Mouse (Mus musculus) thymus, adult 2 months (tissue): ENCODE results near the gene Mindy2. TPM values are rescaled to one million over a fixed set of nuclear protein-coding genes. Genes with fewer than 3 reads are reported as not detected.
A peak's percentile ranks its signal among the peaks of the same experiment; 100 is the strongest.

ENCODE experiments used
- DNase-seq: peaks from one replicate; pipeline ENCODE4 v3.0.0; 2021
- H3K27ac ChIP-seq: fragments of 200-500 bp; 2 replicates; pipeline ENCODE4 v1.5.1; 2012; ENCODE audit warnings: low read length, control low read depth; ENCODE audit not compliant: control insufficient read depth, insufficient read depth
- H3K27me3 ChIP-seq: fragments of 200-500 bp; 2 replicates; pipeline ENCODE4 v1.6.1; 2012; ENCODE audit warnings: mild to moderate bottlenecking, low read length, moderate library complexity, mixed read lengths; ENCODE audit not compliant: control insufficient read depth, insufficient read depth
- H3K36me3 ChIP-seq: fragments of 200-500 bp; 2 replicates; pipeline ENCODE4 v1.6.1; 2012; ENCODE audit warnings: mild to moderate bottlenecking, low read length, moderate library complexity; ENCODE audit not compliant: control insufficient read depth, insufficient read depth
- H3K4me1 ChIP-seq: fragments of 200-500 bp; replicated peaks from 2 replicates; pipeline ENCODE4 v1.6.1; 2012; ENCODE audit warnings: low read length; ENCODE audit not compliant: control insufficient read depth, insufficient read depth
- H3K4me3 ChIP-seq: fragments of 200-500 bp; 2 replicates; pipeline ENCODE4 v1.5.1; 2012; ENCODE audit warnings: mild to moderate bottlenecking, low read length, control low read depth, moderate library complexity; ENCODE audit not compliant: control insufficient read depth, insufficient read depth
- CTCF ChIP-seq: fragments of 200-500 bp; IDR thresholded peaks from 2 replicates; pipeline ENCODE4 v1.5.1; 2012; ENCODE audit warnings: mild to moderate bottlenecking, control low read depth, low read length, moderate library complexity, borderline replicate concordance; ENCODE audit not compliant: control insufficient read depth, poor library complexity, insufficient read depth; ENCODE audit errors: extremely low read depth
- POLR2A ChIP-seq: fragments of 200-500 bp; IDR thresholded peaks from 2 replicates; pipeline ENCODE4 v1.6.1; 2012; ENCODE audit warnings: mild to moderate bottlenecking, low read length, control low read depth, moderate library complexity; ENCODE audit not compliant: control insufficient read depth, poor library complexity, insufficient read depth; ENCODE audit errors: extremely low read depth
- WGBS: fragments of 180-500 bp; shearing (Covaris S2); methylation state at CpG from one replicate; pipeline ENCODE4 v1.1.7; 2018; 5-methylcytosine and 5-hydroxymethylcytosine counted together
- polyA plus RNA-seq: library from polyadenylated mRNA; depleted of rRNA; stranded (reverse); fragments of >200 nt; gene quantifications from 2 replicates; pipeline ENCODE4 v1.2.3, GENCODE M21; 2012

The Mindy2 gene
- polyA plus RNA-seq, 1 experiment = 17.3 TPM

DNA sequence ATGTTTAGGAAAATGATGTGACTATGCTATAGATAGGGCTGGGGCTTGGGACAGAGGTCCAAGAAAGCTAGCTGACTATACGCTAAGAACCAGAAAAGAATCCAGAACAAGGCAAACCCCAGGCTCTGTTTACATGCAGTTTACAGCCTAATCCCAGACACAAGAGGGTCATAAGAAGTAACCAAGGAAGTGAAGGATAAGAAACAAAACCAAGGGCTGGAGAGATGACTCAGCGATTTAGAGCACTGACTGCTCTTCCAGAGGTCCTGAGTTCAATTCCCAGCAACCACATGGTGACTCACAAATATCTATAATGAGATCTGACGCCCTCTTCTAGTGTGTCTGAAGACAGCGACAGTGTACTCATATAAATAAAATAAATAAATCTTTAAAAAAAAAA is 18.1 kb upstream of the Mindy2 start:
- no peaks in the 10 kb centered on the region for H3K36me3 ChIP-seq
- no peak for TF ChIP-seq CTCF
- no peak for TF ChIP-seq POLR2A
- DNase-seq = no peak
- H3K4me3 ChIP-seq = no peak overlapping the region
- H3K27ac ChIP-seq = no peak overlapping the region
- H3K4me1 ChIP-seq = peaks cover 4% of the 10 kb centered on the region
- H3K27me3 ChIP-seq = no peaks in the 10 kb centered on the region
- 92% methylated on average over 4 of the region's 4 CpGs for WGBS

DNA sequence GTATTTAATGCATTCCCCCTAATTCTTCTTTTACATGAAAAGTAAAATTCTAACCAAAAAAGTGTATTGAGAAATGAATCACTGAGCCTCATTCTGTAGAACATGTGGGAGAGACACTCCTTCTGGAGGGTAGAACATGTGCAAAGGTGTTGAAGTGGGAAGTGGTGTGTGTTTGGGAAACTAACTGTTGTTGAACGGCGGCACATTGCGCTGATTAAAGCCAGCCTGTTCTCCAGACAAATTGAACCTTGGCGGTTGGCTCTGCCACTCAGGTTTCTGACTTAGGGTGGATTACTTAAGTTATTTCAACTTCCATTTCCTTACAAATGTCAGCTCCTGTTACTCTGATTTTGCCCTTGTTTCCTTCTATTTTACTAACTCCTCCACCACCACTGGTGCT is 16.7 kb upstream of the Mindy2 start:
- no peak for DNase-seq
- Histone ChIP-seq H3K36me3 (no peaks in the 10 kb centered on the region), H3K27ac (no peak overlapping the region), H3K4me3 (no peak overlapping the region), H3K27me3 (no peaks in the 10 kb centered on the region), H3K4me1 (peaks cover 4% of the 10 kb centered on the region)
- no peak for TF ChIP-seq CTCF
- TF ChIP-seq POLR2A = no peak
- 97% methylated on average over 4 of the region's 4 CpGs for WGBS

- peak overlapping the region; percentile 81 for H3K27ac ChIP-seq
- 19% methylated on average over 10 of the region's 10 CpGs for WGBS
- H3K4me1 ChIP-seq = peaks cover 4% of the 10 kb centered on the region
- no peak overlapping the region for H3K4me3 ChIP-seq
- no peaks in the 10 kb centered on the region for H3K27me3 ChIP-seq
- peak; percentile 26 for DNase-seq
- TF ChIP-seq POLR2A = no peak
- H3K36me3 ChIP-seq = no peaks in the 10 kb centered on the region
Observed at GRCm38 (mm10) chr9:70671772-70672579, 15.0 kb upstream of the Mindy2 start.

DNA sequence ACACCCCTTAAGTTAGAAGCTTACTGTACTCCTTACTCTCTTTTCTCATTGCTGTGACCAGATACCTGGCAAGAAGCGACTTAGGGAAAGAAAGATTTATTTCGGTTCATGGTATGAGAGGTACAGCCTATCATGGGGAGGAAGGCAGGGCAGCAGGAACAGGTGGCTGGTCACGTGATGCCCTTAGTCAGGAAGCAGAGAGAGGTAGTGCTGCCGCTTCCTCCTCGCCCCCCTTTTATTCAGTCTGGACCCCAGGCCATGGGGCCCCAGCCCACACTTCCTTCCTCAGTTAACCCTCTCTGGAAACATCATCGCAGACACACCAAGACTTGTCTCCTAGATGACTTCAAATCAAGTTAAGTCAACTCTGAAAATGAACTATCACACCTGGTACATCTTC is 14.3 kb upstream of the Mindy2 start:
- DNase-seq = peak; percentile 74
- Histone ChIP-seq H3K4me1 (peaks cover 4% of the 10 kb centered on the region), H3K27ac (peak overlapping the region; percentile 86), H3K36me3 (no peaks in the 10 kb centered on the region), H3K27me3 (no peaks in the 10 kb centered on the region), H3K4me3 (peak overlapping the region; percentile 13; the same call in 1 of the 2 replicates)
- WGBS = 9% methylated on average over 6 of the region's 6 CpGs
- TF ChIP-seq CTCF (no peak), POLR2A (no peak)

GRCm38 (mm10) chr9:70670381-70670780 is 13.4 kb upstream of the Mindy2 start:
- H3K36me3 ChIP-seq = no peaks in the 10 kb centered on the region
- no peak overlapping the region for H3K27ac ChIP-seq
- peaks cover 4% of the 10 kb centered on the region for H3K4me1 ChIP-seq
- H3K4me3 ChIP-seq = no peak overlapping the region
- DNase-seq = no peak
- TF ChIP-seq POLR2A = no peak
- TF ChIP-seq CTCF = no peak
- H3K27me3 ChIP-seq = no peaks in the 10 kb centered on the region
- WGBS = 97% methylated on average over 6 of the region's 6 CpGs

GRCm38 (mm10) chr9:70669197-70669596 is 12.2 kb upstream of the Mindy2 start:
- WGBS = 87% methylated on average over 2 of the region's 2 CpGs
- H3K4me1 ChIP-seq = peaks cover 4% of the 10 kb centered on the region
- no peak for DNase-seq

GRCm38 (mm10) chr9:70668048-70668447 is 11.1 kb upstream of the Mindy2 start:
- Histone ChIP-seq H3K4me1 (peaks cover 4% of the 10 kb centered on the region), H3K27ac (no peak overlapping the region), H3K36me3 (no peaks in the 10 kb centered on the region), H3K27me3 (no peaks in the 10 kb centered on the region), H3K4me3 (no peak overlapping the region)
- TF ChIP-seq CTCF = no peak
- no peak for TF ChIP-seq POLR2A
- peak; percentile 22 for DNase-seq

More at GRCm38 (mm10) chr9:70669197-70669596, 12.2 kb upstream of the Mindy2 start:
- Histone ChIP-seq H3K4me3 (no peak overlapping the region), H3K27me3 (no peaks in the 10 kb centered on the region), H3K36me3 (no peaks in the 10 kb centered on the region), H3K27ac (no peak overlapping the region)
- no peak for TF ChIP-seq POLR2A
- TF ChIP-seq CTCF = no peak
